Mouse (Mus musculus) heart, postnatal 0 days (tissue): ENCODE results near the gene Snrpa1.

Experiments used
- CTCF ChIP-seq: IDR thresholded peaks from 2 replicates; pipeline ENCODE4 v1.5.1; 2016; ENCODE audit warnings: antibody characterized with exemption, control low read depth, low read depth
- EP300 ChIP-seq: IDR thresholded peaks from 2 replicates; pipeline ENCODE4 v1.6.1; 2016; ENCODE audit warnings: antibody characterized with exemption, low read depth

GRCm38 (mm10) chr7:66120702-66121396, 62.0 kb downstream of the Snrpa1 start:
- TF ChIP-seq CTCF (no peak), EP300 (no peak)
